Mouse (Mus musculus): ENCODE data around the gene Dok3. TPM values are rescaled to one million over a fixed set of nuclear protein-coding genes. Genes with fewer than 3 reads are reported as not detected.
A peak's percentile ranks its signal among the peaks of the same experiment; 100 is the strongest.

Dok3 gene
- polyA plus RNA-seq, 1 experiment from 2014 or later, result 3.4 TPM

DNA sequence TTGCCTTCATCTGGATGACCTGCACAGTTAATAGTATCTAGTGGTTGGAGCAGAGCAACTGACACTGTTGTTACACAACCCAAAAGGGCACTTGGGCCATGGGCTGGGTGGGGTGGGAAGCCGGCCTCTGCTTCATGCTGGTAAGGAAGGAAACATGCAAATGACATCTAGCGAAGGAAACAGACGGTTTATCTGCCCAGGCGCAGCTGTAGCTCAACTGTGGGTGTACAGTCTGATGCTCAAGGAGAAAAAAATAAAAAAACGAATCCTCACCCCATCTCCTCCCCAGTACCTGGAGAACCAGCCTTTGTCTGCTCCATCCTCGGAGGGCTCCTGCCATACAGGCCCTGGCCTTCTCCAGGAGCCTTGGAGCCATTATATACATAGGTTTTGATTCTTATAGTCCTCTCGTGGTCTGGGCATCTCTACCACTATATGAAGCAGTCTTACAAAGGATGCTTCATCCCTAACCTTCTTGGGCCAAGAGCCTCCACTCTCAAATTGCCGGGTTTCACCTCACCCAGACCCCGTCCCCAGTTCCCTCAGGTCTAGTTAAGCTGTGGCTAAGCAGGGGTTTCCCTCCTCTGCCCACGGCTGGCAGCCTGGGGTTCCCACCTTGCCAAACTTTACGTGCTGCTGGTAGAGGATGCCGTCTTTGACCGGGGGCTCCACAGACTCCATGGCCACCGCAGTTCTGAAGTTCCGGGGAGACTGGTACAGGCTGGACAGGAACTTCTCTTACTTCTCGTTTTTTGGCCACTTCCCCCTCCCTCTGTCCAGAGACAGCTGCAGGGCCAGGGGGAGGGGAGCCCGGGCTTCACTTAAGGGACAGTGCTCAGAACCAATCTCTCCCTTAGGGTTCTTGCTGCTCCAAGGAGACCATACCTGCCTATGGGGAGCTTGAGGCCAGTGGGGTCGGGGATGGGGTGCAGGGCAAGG is 993 bp downstream of the Dok3 start:
- Histone ChIP-seq H3K4me3 (replicated peaks; ENCODE audit: low read depth, low read length) (no peak overlapping the region), H3K4me2 (ENCODE audit: low read length) (no peak overlapping the region), H3K4me1 (ENCODE audit: control insufficient read depth, insufficient read depth, low read length) (no peaks in the 10 kb centered on the region), H3K9me3 (ENCODE audit: control insufficient read depth, low read length) (no peaks in the 10 kb centered on the region), H3K27me3 (ENCODE audit: control insufficient read depth, insufficient read depth, low read length) (no peaks in the 10 kb centered on the region), H3K36me3 (ENCODE audit: control insufficient read depth, insufficient read depth, low read length) (peaks cover 48% of the 10 kb centered on the region), H3K9ac (replicated peaks; ENCODE audit: low read length) (no peak overlapping the region), H3K27ac (replicated peaks; ENCODE audit: low read depth, low read length) (no peak overlapping the region)
- DNase-seq (no peak), ATAC-seq (ENCODE audit: low FRiP score, low TSS enrichment) (no peak)
- WGBS, result 85% methylated on average over 18 of the region's 18 CpGs

DNA sequence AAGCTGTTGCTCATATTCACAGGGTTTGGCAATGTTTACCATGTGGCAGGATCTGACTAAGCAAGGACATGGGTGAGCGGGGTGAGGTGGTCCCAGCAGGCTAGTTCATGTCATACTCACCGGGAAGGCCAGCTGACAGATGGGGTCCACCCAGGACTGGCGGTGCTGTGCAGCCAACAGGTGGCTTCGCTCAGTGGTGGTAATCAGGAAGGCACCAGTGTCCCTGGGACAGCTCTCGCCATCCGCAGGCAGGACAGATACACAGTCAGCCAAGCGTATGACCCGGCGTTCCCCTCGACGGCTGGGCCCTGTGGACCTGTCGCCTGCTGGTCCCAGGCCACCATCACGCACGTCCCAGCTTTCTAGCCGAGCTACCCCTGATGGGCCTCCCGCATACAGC is 1.9 kb downstream of the Dok3 start:
- no peaks in the 10 kb centered on the region for H3K27me3 ChIP-seq (ENCODE audit: control insufficient read depth, insufficient read depth, low read length)
- no peak overlapping the region for H3K4me3 ChIP-seq (replicated peaks; ENCODE audit: low read depth, low read length)
- H3K36me3 ChIP-seq (ENCODE audit: control insufficient read depth, insufficient read depth, low read length), result peaks cover 41% of the 10 kb centered on the region
- no peak for ATAC-seq (ENCODE audit: low FRiP score, low TSS enrichment)
- no peaks in the 10 kb centered on the region for H3K4me1 ChIP-seq (ENCODE audit: control insufficient read depth, insufficient read depth, low read length)
- no peak overlapping the region for H3K4me2 ChIP-seq (ENCODE audit: low read length)
- DNase-seq, result no peak
- H3K9me3 ChIP-seq (ENCODE audit: control insufficient read depth, low read length), result no peaks in the 10 kb centered on the region
- 87% methylated on average over 16 of the region's 16 CpGs for whole genome bisulfite sequencing
- H3K27ac ChIP-seq (replicated peaks; ENCODE audit: low read depth, low read length), result no peak overlapping the region
- H3K9ac ChIP-seq (replicated peaks; ENCODE audit: low read length), result no peak overlapping the region

GRCm38 (mm10) chr13:55525733-55526553 is 3.2 kb downstream of the Dok3 start:
- H3K36me3 ChIP-seq (ENCODE audit: control insufficient read depth, insufficient read depth, low read length), result peaks cover 29% of the 10 kb centered on the region
- no peak overlapping the region for H3K4me2 ChIP-seq (ENCODE audit: low read length)
- DNase-seq, result no peak
- H3K4me1 ChIP-seq (ENCODE audit: control insufficient read depth, insufficient read depth, low read length), result no peaks in the 10 kb centered on the region
- H3K4me3 ChIP-seq (replicated peaks; ENCODE audit: low read depth, low read length), result no peak overlapping the region
- no peak overlapping the region for H3K27ac ChIP-seq (replicated peaks; ENCODE audit: low read depth, low read length)
- H3K27me3 ChIP-seq (ENCODE audit: control insufficient read depth, insufficient read depth, low read length), result no peaks in the 10 kb centered on the region
- ATAC-seq (ENCODE audit: low FRiP score, low TSS enrichment), result no peak
- H3K9ac ChIP-seq (replicated peaks; ENCODE audit: low read length), result no peak overlapping the region
- 81% methylated on average over 16 of the region's 16 CpGs for WGBS
- no peaks in the 10 kb centered on the region for H3K9me3 ChIP-seq (ENCODE audit: control insufficient read depth, low read length)

GRCm38 (mm10) chr13:55523951-55524600 is 5.0 kb downstream of the Dok3 start:
- Histone ChIP-seq H3K27ac (replicated peaks; ENCODE audit: low read depth, low read length) (no peak overlapping the region), H3K36me3 (ENCODE audit: control insufficient read depth, insufficient read depth, low read length) (peaks cover 11% of the 10 kb centered on the region)
- 89% methylated on average over 23 of the region's 23 CpGs for WGBS

GRCm38 (mm10) chr13:55523278-55523677 is 5.8 kb downstream of the Dok3 start:
- H3K4me3 ChIP-seq (replicated peaks; ENCODE audit: low read depth, low read length), result no peak overlapping the region
- H3K36me3 ChIP-seq (ENCODE audit: control insufficient read depth, insufficient read depth, low read length), result peaks cover 3% of the 10 kb centered on the region; the same call in 1 of the 2 replicates
- no peaks in the 10 kb centered on the region for H3K27me3 ChIP-seq (ENCODE audit: control insufficient read depth, insufficient read depth, low read length)
- no peak overlapping the region for H3K4me2 ChIP-seq (ENCODE audit: low read length)
- no peaks in the 10 kb centered on the region for H3K4me1 ChIP-seq (ENCODE audit: control insufficient read depth, insufficient read depth, low read length)
- H3K9ac ChIP-seq (replicated peaks; ENCODE audit: low read length), result no peak overlapping the region
- H3K27ac ChIP-seq (replicated peaks; ENCODE audit: low read depth, low read length), result no peak overlapping the region
- ATAC-seq (ENCODE audit: low FRiP score, low TSS enrichment) (no peak), DNase-seq (no peak)
- H3K9me3 ChIP-seq (ENCODE audit: control insufficient read depth, low read length), result no peaks in the 10 kb centered on the region
- WGBS, result 67% methylated on average over 17 of the region's 17 CpGs

More at GRCm38 (mm10) chr13:55523951-55524600, 5.0 kb downstream of the Dok3 start:
- Histone ChIP-seq H3K9me3 (ENCODE audit: control insufficient read depth, low read length) (no peaks in the 10 kb centered on the region), H3K4me3 (replicated peaks; ENCODE audit: low read depth, low read length) (no peak overlapping the region), H3K4me2 (ENCODE audit: low read length) (no peak overlapping the region), H3K9ac (replicated peaks; ENCODE audit: low read length) (no peak overlapping the region), H3K27me3 (ENCODE audit: control insufficient read depth, insufficient read depth, low read length) (no peaks in the 10 kb centered on the region), H3K4me1 (ENCODE audit: control insufficient read depth, insufficient read depth, low read length) (no peaks in the 10 kb centered on the region)
- DNase-seq, result no peak
- no peak for ATAC-seq (ENCODE audit: low FRiP score, low TSS enrichment)

- H3K27ac ChIP-seq (replicated peaks; ENCODE audit: low read depth, low read length), result no peak overlapping the region
- 54% methylated on average over 8 of the region's 8 CpGs for WGBS
- ATAC-seq (ENCODE audit: low FRiP score, low TSS enrichment) (no peak), DNase-seq (no peak)
- H3K4me2 ChIP-seq (ENCODE audit: low read length), result no peak overlapping the region
- peaks cover 3% of the 10 kb centered on the region; the same call in 1 of the 2 replicates for H3K36me3 ChIP-seq (ENCODE audit: control insufficient read depth, insufficient read depth, low read length)
- H3K9ac ChIP-seq (replicated peaks; ENCODE audit: low read length), result no peak overlapping the region
- H3K27me3 ChIP-seq (ENCODE audit: control insufficient read depth, insufficient read depth, low read length), result no peaks in the 10 kb centered on the region
- H3K9me3 ChIP-seq (ENCODE audit: control insufficient read depth, low read length), result no peaks in the 10 kb centered on the region
- H3K4me3 ChIP-seq (replicated peaks; ENCODE audit: low read depth, low read length), result no peak overlapping the region
- no peaks in the 10 kb centered on the region for H3K4me1 ChIP-seq (ENCODE audit: control insufficient read depth, insufficient read depth, low read length)
Observed at GRCm38 (mm10) chr13:55522730-55523129, 6.4 kb downstream of the Dok3 start.

DNA sequence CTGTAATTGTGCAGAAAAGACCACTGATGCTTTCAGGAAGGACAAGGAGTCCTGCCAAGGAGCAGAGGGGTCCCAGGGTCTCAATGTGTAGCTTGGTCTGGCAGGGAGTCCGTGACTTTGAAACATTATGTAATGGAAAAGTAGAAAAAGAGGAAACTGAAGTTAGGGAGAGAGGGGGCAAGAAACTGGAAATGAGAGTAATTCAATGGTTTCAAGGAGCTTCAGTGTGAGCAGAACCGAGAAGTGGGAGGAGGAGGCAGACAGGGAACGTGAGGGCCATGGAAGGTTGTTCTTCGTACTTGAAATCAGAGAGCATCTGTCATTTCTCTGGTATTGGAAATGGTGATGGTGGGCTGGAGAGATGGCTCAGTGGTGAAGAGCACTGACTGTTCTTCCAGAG is 9.5 kb downstream of the Dok3 start:
- peaks cover 3% of the 10 kb centered on the region; the same call in 1 of the 2 replicates for H3K36me3 ChIP-seq (ENCODE audit: control insufficient read depth, insufficient read depth, low read length)
- no peak overlapping the region for H3K4me2 ChIP-seq (ENCODE audit: low read length)
- H3K9ac ChIP-seq (replicated peaks; ENCODE audit: low read length), result no peak overlapping the region
- no peak for ATAC-seq (ENCODE audit: low FRiP score, low TSS enrichment)
- DNase-seq, result no peak
- no peak overlapping the region for H3K27ac ChIP-seq (replicated peaks; ENCODE audit: low read depth, low read length)
- 87% methylated on average over 4 of the region's 4 CpGs for WGBS
- no peaks in the 10 kb centered on the region for H3K9me3 ChIP-seq (ENCODE audit: control insufficient read depth, low read length)
- H3K4me1 ChIP-seq (ENCODE audit: control insufficient read depth, insufficient read depth, low read length), result no peaks in the 10 kb centered on the region
- H3K27me3 ChIP-seq (ENCODE audit: control insufficient read depth, insufficient read depth, low read length), result no peaks in the 10 kb centered on the region
- no peak overlapping the region for H3K4me3 ChIP-seq (replicated peaks; ENCODE audit: low read depth, low read length)

- Histone ChIP-seq H3K36me3 (ENCODE audit: control insufficient read depth, insufficient read depth, low read length) (no peaks in the 10 kb centered on the region), H3K4me3 (replicated peaks; ENCODE audit: low read depth, low read length) (no peak overlapping the region), H3K27me3 (ENCODE audit: control insufficient read depth, insufficient read depth, low read length) (no peaks in the 10 kb centered on the region), H3K9me3 (ENCODE audit: control insufficient read depth, low read length) (no peaks in the 10 kb centered on the region), H3K4me1 (ENCODE audit: control insufficient read depth, insufficient read depth, low read length) (peaks cover 5% of the 10 kb centered on the region), H3K9ac (replicated peaks; ENCODE audit: low read length) (no peak overlapping the region), H3K4me2 (ENCODE audit: low read length) (no peak overlapping the region), H3K27ac (replicated peaks; ENCODE audit: low read depth, low read length) (no peak overlapping the region)
- ATAC-seq (ENCODE audit: low FRiP score, low TSS enrichment) (no peak), DNase-seq (peak; percentile 93)
- WGBS, result 5% methylated on average over 5 of the region's 5 CpGs
Observed at GRCm38 (mm10) chr13:55516955-55517354, 12.1 kb downstream of the Dok3 start.
